Comparison of ENCODE assay signal across 12 mouse cellular contexts in genomic region chr7:138841436-138842151, GRCm38 (mm10). TPM values are rescaled to one million over a fixed set of nuclear protein-coding genes. Genes with fewer than 3 reads are reported as not detected.
DNase-seq lines count a peak whose midpoint lies in the region; ATAC-seq and TF ChIP-seq lines count a peak whose summit lies in the region.
"Had no signal": no experiment of that assay in that cellular context is flagged by ENCODE, and none has a peak within 500 bp of the region (broad histone marks: within the 10 kb centered on the region; RNA-seq: fewer than 3 reads in every experiment).

No protein-coding gene starts in this region.

- H3K9me3 ChIP-seq in forebrain, embryonic 16.5 days (ENCODE audit: control insufficient read depth, low read length) = no peaks in the 10 kb centered on the region
- no peaks in the 10 kb centered on the region for H3K9me3 ChIP-seq in forebrain, embryonic 12.5 days
- H3K9me3 ChIP-seq in neural tube, embryonic 14.5 days (ENCODE audit: control insufficient read depth, low read length) = no peaks in the 10 kb centered on the region
- H3K9me3 ChIP-seq: heart, embryonic 13.5 days; hindbrain, embryonic 12.5 days; limb, embryonic 13.5 days; lung, embryonic 15.5 days had no signal

- DNase-seq in layer of hippocampus, adult 2 months (ENCODE audit: low spot score in 2 of 2) = no peak
- no peak for DNase-seq in layer of hippocampus, postnatal 14 days (ENCODE audit: low spot score in 2 of 2)
- DNase-seq in ZHBTc4 (ENCODE audit: low read depth, low spot score) = peak; percentile 24
- no peak for DNase-seq in layer of hippocampus, postnatal 25 days (ENCODE audit: extremely low spot score in 1 of 2, low spot score in 1 of 2)

- H3K4me1 ChIP-seq in forebrain, embryonic 16.5 days (replicated peaks; ENCODE audit: control insufficient read depth, insufficient read depth, low read length) = peaks cover 35% of the 10 kb centered on the region
- H3K4me1 ChIP-seq in forebrain, embryonic 12.5 days = peaks cover 21% of the 10 kb centered on the region
- H3K4me1 ChIP-seq in neural tube, embryonic 14.5 days (ENCODE audit: control insufficient read depth, insufficient read depth, low read length) = peaks cover 26% of the 10 kb centered on the region

- peak overlapping the region; percentile 7; the same call in 1 of the 2 replicates for H3K27ac ChIP-seq in forebrain, embryonic 16.5 days (ENCODE audit: low read length)
- no peak overlapping the region for H3K27ac ChIP-seq in forebrain, embryonic 12.5 days
- H3K27ac ChIP-seq in layer of hippocampus, adult 2 months = peak overlapping the region; percentile 78
- H3K27ac ChIP-seq in neural tube, embryonic 14.5 days (ENCODE audit: low read depth, low read length) = peak overlapping the region; percentile 1; the same call in 1 of the 2 replicates
- H3K27ac ChIP-seq: heart, embryonic 13.5 days; limb, embryonic 13.5 days; lung, embryonic 15.5 days had no signal

- H3K27me3 ChIP-seq in forebrain, embryonic 16.5 days (replicated peaks; ENCODE audit: control insufficient read depth, insufficient read depth, low read length) = no peaks in the 10 kb centered on the region
- H3K27me3 ChIP-seq in forebrain, embryonic 12.5 days = no peaks in the 10 kb centered on the region
- no peaks in the 10 kb centered on the region for H3K27me3 ChIP-seq in neural tube, embryonic 14.5 days (ENCODE audit: control insufficient read depth, insufficient read depth, low read length)
- H3K27me3 ChIP-seq: heart, embryonic 13.5 days; hindbrain, embryonic 12.5 days; limb, embryonic 13.5 days; lung, embryonic 15.5 days had no signal

- H3K9ac ChIP-seq in forebrain, embryonic 16.5 days (replicated peaks; ENCODE audit: low read depth, low read length) = no peak overlapping the region
- H3K9ac ChIP-seq in forebrain, embryonic 12.5 days = no peak overlapping the region
- no peak overlapping the region for H3K9ac ChIP-seq in neural tube, embryonic 14.5 days (replicated peaks; ENCODE audit: low read depth, low read length)
- H3K9ac ChIP-seq: heart, embryonic 13.5 days; hindbrain, embryonic 12.5 days; limb, embryonic 13.5 days; lung, embryonic 15.5 days had no signal

- H3K4me2 ChIP-seq in forebrain, embryonic 16.5 days (ENCODE audit: low read length) = no peak overlapping the region
- H3K4me2 ChIP-seq in forebrain, embryonic 12.5 days = no peak overlapping the region
- no peak overlapping the region for H3K4me2 ChIP-seq in neural tube, embryonic 14.5 days (ENCODE audit: low read depth, low read length)
- H3K4me2 ChIP-seq: heart, embryonic 13.5 days; hindbrain, embryonic 12.5 days; limb, embryonic 13.5 days; lung, embryonic 15.5 days had no signal

- WGBS in forebrain, embryonic 16.5 days = 90% methylated on average over 2 of the region's 3 CpGs
- 83% methylated on average over 3 of the region's 3 CpGs for WGBS in forebrain, embryonic 12.5 days
- 62% methylated on average over 3 of the region's 3 CpGs for WGBS in neural tube, embryonic 14.5 days

- ATAC-seq in forebrain, embryonic 16.5 days = no peak
- no peak for ATAC-seq in forebrain, embryonic 12.5 days (ENCODE audit: low FRiP score)
- ATAC-seq in neural tube, embryonic 14.5 days (ENCODE audit: low read depth) = no peak

- TF ChIP-seq CTCF in layer of hippocampus, adult 2 months (conservative IDR thresholded peaks at IDR 0.05) = no peak

- no peak overlapping the region for H3K4me3 ChIP-seq in forebrain, embryonic 16.5 days (replicated peaks; ENCODE audit: low read length)
- H3K4me3 ChIP-seq in forebrain, embryonic 12.5 days (replicated peaks) = no peak overlapping the region
- no peak overlapping the region for H3K4me3 ChIP-seq in layer of hippocampus, adult 2 months
- no peak overlapping the region for H3K4me3 ChIP-seq in neural tube, embryonic 14.5 days (ENCODE audit: low read depth, low read length)
- H3K4me3 ChIP-seq: heart, embryonic 13.5 days; hindbrain, embryonic 12.5 days; limb, embryonic 13.5 days; lung, embryonic 15.5 days; myocyte had no signal

- 0 out of 2 replicates have a peak, but pooled peaks cover under 1% of the 10 kb centered on the region for H3K36me3 ChIP-seq in forebrain, embryonic 16.5 days (ENCODE audit: control insufficient read depth, insufficient read depth)
- H3K36me3 ChIP-seq in forebrain, embryonic 12.5 days (replicated peaks) = peaks cover 2% of the 10 kb centered on the region; the same call in 1 of the 2 replicates
- H3K36me3 ChIP-seq in neural tube, embryonic 14.5 days (ENCODE audit: control insufficient read depth, insufficient read depth, low read length) = no peaks in the 10 kb centered on the region

RNA-seq across cellular contexts. Expression of gene Ppp2r2d, which starts 4.3 kb away (rescaled TPM):
- polyA plus RNA-seq in forebrain, embryonic 16.5 days (2015; fragmentation: Nextera tagmentation; extraction: Ambion mirVana) = 72.2 and 73.0 TPM in 2 replicates
- 63.6 and 68.4 TPM in 2 replicates for polyA plus RNA-seq in forebrain, embryonic 12.5 days (2016; fragmentation: Nextera tagmentation; extraction: Ambion mirVana)
- 10 to 100 TPM; 62.2 to 62.8 TPM for total RNA-seq in layer of hippocampus, adult 2 months (2021)
- 10 to 100 TPM; 78.1 to 78.9 TPM for total RNA-seq in layer of hippocampus, postnatal 14 days (2021)
- 108 and 115 TPM in 2 replicates for polyA plus RNA-seq in neural tube, embryonic 14.5 days (2014; fragmentation: Nextera tagmentation; extraction: Ambion mirVana)
- 10 to 100 TPM; 64.2 to 64.3 TPM for total RNA-seq in layer of hippocampus, postnatal 25 days (2021)

RNA-seq across cellular contexts. Expression of gene Mapk1ip1, which starts 4.5 kb away (rescaled TPM):
- 35.0 and 37.6 TPM in 2 replicates for polyA plus RNA-seq in forebrain, embryonic 16.5 days (2015; fragmentation: Nextera tagmentation; extraction: Ambion mirVana)
- polyA plus RNA-seq in forebrain, embryonic 12.5 days (2016; fragmentation: Nextera tagmentation; extraction: Ambion mirVana) = 12.3 and 16.2 TPM in 2 replicates
- 10 to 100 TPM; 49.6 to 52.4 TPM for total RNA-seq in layer of hippocampus, adult 2 months (2021)
- 10 to 100 TPM; 41.6 to 42.3 TPM for total RNA-seq in layer of hippocampus, postnatal 14 days (2021)
- 39.2 and 47.8 TPM in 2 replicates for polyA plus RNA-seq in neural tube, embryonic 14.5 days (2014; fragmentation: Nextera tagmentation; extraction: Ambion mirVana)
- 10 to 100 TPM; 36.9 to 50.0 TPM for total RNA-seq in layer of hippocampus, postnatal 25 days (2021)
